Mouse (Mus musculus) midbrain, embryonic 12.5 days (tissue): ENCODE measurements around the gene Rpl7a. TPM values are rescaled to one million over a fixed set of nuclear protein-coding genes. Genes with fewer than 3 reads are reported as not detected.
A peak's percentile ranks its signal among the peaks of the same experiment; 100 is the strongest.
"Not testable (repeated sequence)": the region's sequence is repeated elsewhere in the genome, so short reads cannot be mapped to it uniquely, and the experiment has no call there.

Experiments used
- ATAC-seq: fragments of 200-750 bp; cut with Nextera tagmentation; 2 replicates; pipeline ENCODE4 v1.8.0; 2017; ENCODE audit warnings: low read depth, moderate TSS enrichment, moderate library complexity; ENCODE audit not compliant: low FRiP score
- H3K27ac ChIP-seq: fragments of 300-500 bp; sonication (generic); replicated peaks from 2 replicates; pipeline ENCODE4 v1.5.1; 2016; ENCODE audit warnings: mild to moderate bottlenecking
- H3K27me3 ChIP-seq: fragments of 300-500 bp; sonication (generic); 2 replicates; pipeline ENCODE4 v1.6.1; 2016; ENCODE audit warnings: mild to moderate bottlenecking
- H3K36me3 ChIP-seq: fragments of 300-500 bp; sonication (generic); 2 replicates; pipeline ENCODE4 v1.6.1; 2016
- H3K4me1 ChIP-seq: fragments of 300-500 bp; sonication (generic); 2 replicates; pipeline ENCODE4 v1.6.1; 2016
- H3K4me2 ChIP-seq: fragments of 300-500 bp; sonication (generic); replicated peaks from 2 replicates; pipeline ENCODE4 v1.6.1; 2016; ENCODE audit warnings: mild to moderate bottlenecking, moderate library complexity
- H3K4me3 ChIP-seq: fragments of 300-500 bp; sonication (generic); 2 replicates; pipeline ENCODE4 v1.5.1; 2016; ENCODE audit warnings: mild to moderate bottlenecking
- H3K9ac ChIP-seq: fragments of 300-500 bp; sonication (generic); replicated peaks from 2 replicates; pipeline ENCODE4 v1.6.1; 2016; ENCODE audit warnings: mild to moderate bottlenecking, moderate library complexity
- H3K9me3 ChIP-seq: fragments of 300-500 bp; sonication (generic); 2 replicates; pipeline ENCODE4 v1.6.1; 2016; ENCODE audit warnings: mild to moderate bottlenecking
- WGBS: fragments of 180-500 bp; shearing (Covaris S2); methylation state at CpG from one replicate; pipeline ENCODE4 v1.1.7; 2016; 5-methylcytosine and 5-hydroxymethylcytosine counted together
- polyA plus RNA-seq: library from polyadenylated mRNA; unstranded; fragments of >200 nt; fragmentation: Nextera tagmentation; extraction: Ambion mirVana; gene quantifications from 2 replicates; pipeline ENCODE4 v1.2.1, GENCODE M21; 2016

Rpl7a gene
- 488 and 496 TPM in 2 replicates for polyA plus RNA-seq

DNA sequence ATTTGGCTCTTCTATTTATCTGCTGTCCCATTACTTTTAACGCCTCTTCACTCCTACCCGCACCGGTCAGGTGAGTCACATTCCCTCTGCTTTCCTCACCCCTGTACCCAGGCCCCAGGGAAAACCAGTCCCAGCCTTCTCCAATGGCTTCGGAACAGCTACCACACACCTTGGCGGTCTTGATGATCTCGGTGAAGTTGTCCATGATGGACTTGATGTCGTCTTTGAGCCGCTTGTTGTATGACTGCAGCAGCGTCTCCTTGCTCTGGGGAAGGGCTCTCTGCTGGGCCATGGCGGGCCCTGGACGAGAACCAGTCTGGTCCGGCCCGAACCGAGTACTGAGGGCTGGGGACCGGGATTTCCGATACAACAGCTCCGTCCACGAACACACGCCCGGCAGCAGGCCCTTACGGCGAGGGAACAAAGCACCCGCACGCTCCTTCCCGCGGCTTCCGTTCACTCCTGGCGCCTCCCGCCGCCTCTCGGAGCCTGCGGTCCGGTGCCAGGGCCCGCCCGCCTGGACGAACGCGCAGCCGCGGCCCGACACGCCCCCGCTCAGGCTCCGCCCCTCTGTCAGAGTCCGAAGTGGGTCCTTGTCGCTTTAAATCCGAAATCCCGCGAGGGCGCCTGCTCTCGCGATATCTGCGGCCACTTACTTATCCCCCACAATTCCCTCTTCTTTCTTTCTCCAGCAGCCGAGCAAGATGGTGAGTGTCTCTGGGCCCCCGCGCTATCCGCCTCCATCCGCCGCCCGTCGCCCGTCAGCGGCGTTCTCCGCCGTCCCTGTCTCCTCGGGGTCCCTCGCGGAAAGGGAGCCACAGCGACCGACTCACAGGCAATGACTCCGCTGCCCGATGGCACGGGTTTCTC, at the start of gene Rpl7a, which contains the start of gene Med22:
Gene Rpl7a (plus strand): TSS at position 641 of the 870 bp plus-strand sequence.
Gene Med22 (minus strand): TSS at position 554 of the 870 bp plus-strand sequence.
- H3K9me3 ChIP-seq = no peaks in the 10 kb centered on the region
- peak within 1 kb of the TSS; percentile 95 for H3K27ac ChIP-seq
- no peaks in the 10 kb centered on the region for H3K27me3 ChIP-seq
- peaks cover 60% of the 10 kb centered on the region for H3K36me3 ChIP-seq
- ATAC-seq = peak; percentile 90
- peak within 1 kb of the TSS; percentile 98 for H3K9ac ChIP-seq
- peak within 1 kb of the TSS; percentile 100 for H3K4me2 ChIP-seq
- under 1% methylated on average over 74 of the region's 74 CpGs for WGBS
- peak within 1 kb of the TSS; percentile 89 for H3K4me3 ChIP-seq
- peaks cover 50% of the 10 kb centered on the region for H3K4me1 ChIP-seq

DNA sequence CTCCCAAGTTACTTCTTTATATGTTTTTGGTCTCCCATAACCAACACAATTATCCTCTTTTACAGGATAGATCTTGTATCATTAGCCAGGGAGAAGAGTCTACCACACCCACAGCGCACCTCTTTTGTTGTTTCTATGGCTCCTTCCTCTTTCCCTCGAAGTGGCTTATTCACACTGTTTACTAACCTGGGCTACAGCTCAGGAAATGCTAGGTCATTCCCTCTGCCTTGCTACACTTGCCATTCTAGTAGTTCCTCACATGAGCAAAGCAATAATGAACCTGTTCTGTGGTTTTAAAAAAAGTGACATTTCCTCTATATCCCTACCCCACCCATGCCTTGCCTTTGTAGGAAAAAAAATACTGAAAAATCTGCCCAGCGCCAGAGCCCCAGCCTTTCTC, 47.7 kb upstream of the Rpl7a start:
- H3K9me3 ChIP-seq = no peaks in the 10 kb centered on the region
- WGBS = 80% methylated on average over 3 of the region's 3 CpGs
- no peak overlapping the region for H3K4me3 ChIP-seq
- H3K4me1 ChIP-seq = no peaks in the 10 kb centered on the region
- no peaks in the 10 kb centered on the region for H3K36me3 ChIP-seq
- H3K27me3 ChIP-seq = no peaks in the 10 kb centered on the region
- H3K4me2 ChIP-seq = no peak overlapping the region
- no peak overlapping the region for H3K27ac ChIP-seq
- H3K9ac ChIP-seq = no peak overlapping the region
- ATAC-seq = no peak

DNA sequence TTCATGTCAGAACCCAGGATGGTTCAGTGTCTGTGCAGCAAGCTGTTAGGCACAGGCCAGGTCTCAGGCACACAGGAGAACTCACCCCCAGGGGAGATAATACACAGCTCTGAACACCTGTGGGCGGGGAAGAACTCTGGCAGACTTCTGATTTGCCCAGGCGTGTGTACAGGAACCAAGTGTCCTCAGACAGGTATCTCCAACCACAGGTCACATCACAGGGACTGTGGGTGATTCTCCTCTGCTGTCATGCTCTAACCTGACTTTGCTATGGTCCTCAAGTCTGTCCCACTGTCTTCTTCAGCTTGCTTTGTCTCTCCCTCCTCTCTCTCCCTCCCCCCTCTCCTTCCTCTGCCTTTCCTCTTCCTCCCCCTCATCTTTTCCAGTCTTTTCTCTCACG, 45.7 kb upstream of the Rpl7a start, which contains the start of gene Abo:
Gene Abo (minus strand): TSS at position 101 of the 400 bp plus-strand sequence.
- no peaks in the 10 kb centered on the region for H3K36me3 ChIP-seq
- no peaks in the 10 kb centered on the region for H3K9me3 ChIP-seq
- no peak within 1 kb of the TSS for H3K27ac ChIP-seq
- H3K27me3 ChIP-seq = no peaks in the 10 kb centered on the region
- H3K4me2 ChIP-seq = no peak within 1 kb of the TSS
- H3K4me3 ChIP-seq = no peak within 1 kb of the TSS
- 60% methylated on average over 3 of the region's 3 CpGs for WGBS
- ATAC-seq = no peak
- no peaks in the 10 kb centered on the region for H3K4me1 ChIP-seq
- H3K9ac ChIP-seq = no peak within 1 kb of the TSS

DNA sequence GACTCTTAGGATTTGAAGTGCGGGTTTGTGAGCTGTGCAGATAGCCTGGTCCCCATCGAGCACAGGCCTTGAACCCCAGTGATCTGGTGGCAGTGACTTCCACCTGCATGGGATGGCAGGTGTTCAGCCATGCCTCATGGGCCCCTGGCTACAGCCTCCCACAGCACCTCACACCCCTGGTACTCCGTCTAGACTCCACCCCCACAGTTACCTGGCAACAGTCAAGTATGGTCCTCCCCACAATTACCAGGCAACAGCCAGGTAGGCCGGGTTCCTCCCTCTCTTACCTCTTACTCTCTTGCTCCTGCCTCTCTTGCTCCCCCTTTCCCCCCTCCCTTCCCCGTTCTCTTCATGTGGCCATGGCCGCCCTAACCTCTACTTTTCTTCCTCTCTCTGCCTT, 39.9 kb upstream of the Rpl7a start:
- no peak for ATAC-seq
- Histone ChIP-seq H3K4me2 (no peak overlapping the region), H3K9me3 (no peaks in the 10 kb centered on the region)

DNA sequence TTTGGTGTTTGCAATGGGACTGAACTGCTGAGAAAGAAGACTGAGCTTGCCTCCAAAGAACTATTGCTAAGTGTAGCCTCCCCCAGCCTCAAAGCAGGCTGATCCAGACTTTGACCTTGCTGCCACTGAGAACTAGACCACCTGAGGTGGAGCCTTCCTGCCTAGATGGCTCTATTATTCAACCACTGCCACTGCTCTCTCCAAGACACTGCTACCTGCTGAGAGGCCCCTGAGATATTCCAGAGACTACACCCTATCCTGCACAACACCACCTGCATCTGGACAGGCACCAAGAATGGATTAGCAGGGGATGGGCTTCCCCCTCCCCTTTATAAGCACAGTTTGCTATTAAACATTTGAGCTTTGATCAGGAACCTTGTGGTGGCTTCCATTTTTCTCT, 32.0 kb upstream of the Rpl7a start:
- Histone ChIP-seq H3K36me3 (no peaks in the 10 kb centered on the region), H3K9me3 (no peaks in the 10 kb centered on the region; the same call in 1 of the 2 replicates), H3K4me3 (no peak overlapping the region), H3K9ac (no peak overlapping the region), H3K27ac (no peak overlapping the region), H3K4me1 (no peaks in the 10 kb centered on the region), H3K27me3 (no peaks in the 10 kb centered on the region), H3K4me2 (no peak overlapping the region)
- no peak for ATAC-seq

More for the DNA sequence above, 39.9 kb upstream of the Rpl7a start:
- 66% methylated on average over 6 of the region's 6 CpGs for WGBS
- peaks cover 3% of the 10 kb centered on the region; the same call in 1 of the 2 replicates for H3K27me3 ChIP-seq
- no peak overlapping the region for H3K4me3 ChIP-seq
- no peak overlapping the region for H3K27ac ChIP-seq
- H3K4me1 ChIP-seq = no peaks in the 10 kb centered on the region
- H3K9ac ChIP-seq = no peak overlapping the region
- H3K36me3 ChIP-seq = no peaks in the 10 kb centered on the region

DNA sequence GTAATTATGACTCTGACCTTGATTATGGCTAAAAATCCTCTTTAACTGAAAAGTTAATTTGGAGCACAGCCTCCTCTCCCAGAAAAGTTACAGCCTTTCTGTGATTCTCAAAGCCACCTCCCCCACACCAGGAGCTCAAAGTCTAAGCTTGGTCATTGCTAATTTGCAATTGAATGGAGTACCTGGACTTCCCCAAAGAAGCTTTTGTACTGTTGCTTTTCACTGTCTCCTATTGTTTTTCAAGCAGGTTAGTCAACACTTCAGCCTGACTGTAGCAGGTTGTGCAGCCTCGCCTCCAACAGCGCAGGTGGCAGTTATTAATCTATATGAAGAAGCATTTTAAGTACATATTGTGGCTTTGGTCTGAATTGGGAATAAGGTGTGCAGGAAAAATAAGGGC, 25.0 kb upstream of the Rpl7a start:
- not testable (repeated sequence) for ATAC-seq, H3K27ac ChIP-seq, H3K4me3 ChIP-seq, H3K4me1 ChIP-seq, H3K4me2 ChIP-seq, H3K27me3 ChIP-seq, H3K9ac ChIP-seq
- Histone ChIP-seq H3K9me3 (peaks cover 10% of the 10 kb centered on the region), H3K36me3 (peaks cover 23% of the 10 kb centered on the region)
- WGBS = 69% methylated on average over 2 of the region's 2 CpGs

DNA sequence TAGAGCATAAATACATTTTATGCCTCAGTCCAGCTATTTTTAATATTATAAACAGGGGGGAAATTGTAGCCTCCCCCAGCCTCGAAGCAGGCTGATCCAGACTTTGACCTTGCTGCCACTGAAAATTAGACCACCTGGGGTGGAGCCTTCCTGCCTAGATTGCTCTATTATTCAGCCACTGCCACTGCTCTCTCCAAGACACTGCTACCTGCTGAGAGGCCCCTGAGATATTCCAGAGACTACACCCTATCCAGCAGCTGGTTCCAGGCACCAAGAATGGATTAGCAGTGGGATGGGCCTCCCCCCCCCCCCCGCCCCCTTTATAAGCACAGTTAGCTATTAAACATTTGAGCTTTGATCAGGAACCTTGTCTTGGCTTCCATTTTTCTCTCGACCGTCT, 24.4 kb upstream of the Rpl7a start:
- 52% methylated on average over 4 of the region's 4 CpGs for WGBS

DNA sequence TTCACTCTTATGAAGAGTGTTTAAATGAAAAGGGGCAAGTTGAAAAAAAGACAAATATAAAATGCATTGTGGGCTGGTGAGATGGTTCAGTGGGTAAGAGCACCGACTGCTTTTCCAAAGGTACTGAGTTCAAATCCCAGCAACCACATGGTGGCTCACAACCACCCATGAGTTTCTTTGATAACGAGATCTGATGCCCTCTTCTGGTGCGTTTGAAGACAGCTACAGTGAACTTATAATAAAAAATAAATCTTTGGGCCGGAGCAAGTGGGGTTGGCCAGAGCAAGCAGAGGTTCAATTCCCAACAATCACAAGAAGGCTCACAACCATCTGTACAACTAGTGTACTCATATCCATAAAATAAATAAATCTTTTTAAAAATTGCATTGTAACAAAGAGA, 14.7 kb upstream of the Rpl7a start:
- Histone ChIP-seq H3K27ac (no peak overlapping the region), H3K4me3 (no peak overlapping the region), H3K36me3 (peaks cover 89% of the 10 kb centered on the region), H3K4me1 (peaks cover 2% of the 10 kb centered on the region; the same call in 1 of the 2 replicates), H3K9ac (no peak overlapping the region), H3K4me2 (no peak overlapping the region), H3K9me3 (no peaks in the 10 kb centered on the region), H3K27me3 (no peaks in the 10 kb centered on the region)
- 87% methylated on average over 4 of the region's 4 CpGs for WGBS
- no peak for ATAC-seq

More for the DNA sequence above, 24.4 kb upstream of the Rpl7a start:
- H3K4me3 ChIP-seq, H3K27ac ChIP-seq, H3K4me1 ChIP-seq, ATAC-seq, H3K9ac ChIP-seq, H3K4me2 ChIP-seq, H3K27me3 ChIP-seq: not testable (repeated sequence)
- H3K9me3 ChIP-seq = peaks cover 10% of the 10 kb centered on the region
- peaks cover 29% of the 10 kb centered on the region for H3K36me3 ChIP-seq

DNA sequence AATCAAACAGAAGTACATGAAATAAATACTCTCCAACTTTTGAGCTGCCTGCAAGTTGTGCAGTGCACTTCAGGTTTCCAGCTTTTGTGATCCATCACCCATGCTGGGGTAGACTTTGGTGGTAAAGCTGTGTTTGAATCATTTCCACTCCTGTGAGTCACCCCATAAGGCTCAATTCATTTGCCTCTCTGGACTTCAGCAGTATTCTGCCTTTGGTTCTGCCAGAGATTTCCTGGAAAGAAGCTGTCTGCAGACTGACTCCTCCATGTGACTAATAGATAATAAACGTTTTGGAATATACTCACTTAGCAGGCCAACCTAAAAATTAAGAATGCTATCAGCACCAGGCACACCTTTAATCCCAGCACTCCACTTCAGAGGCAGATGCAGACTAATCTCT, 9.8 kb upstream of the Rpl7a start:
- peaks cover 24% of the 10 kb centered on the region for H3K4me1 ChIP-seq
- no peak overlapping the region for H3K27ac ChIP-seq
- H3K36me3 ChIP-seq = peaks cover 58% of the 10 kb centered on the region
- WGBS = 88% methylated on average over 1 of the region's 1 CpGs
- ATAC-seq = no peak
- no peaks in the 10 kb centered on the region for H3K9me3 ChIP-seq
- no peak overlapping the region for H3K4me3 ChIP-seq
- no peak overlapping the region for H3K4me2 ChIP-seq
- no peaks in the 10 kb centered on the region for H3K27me3 ChIP-seq
- 0 out of 2 replicates have a peak overlapping the region, but pooled peaks have one; percentile 17 for H3K9ac ChIP-seq

DNA sequence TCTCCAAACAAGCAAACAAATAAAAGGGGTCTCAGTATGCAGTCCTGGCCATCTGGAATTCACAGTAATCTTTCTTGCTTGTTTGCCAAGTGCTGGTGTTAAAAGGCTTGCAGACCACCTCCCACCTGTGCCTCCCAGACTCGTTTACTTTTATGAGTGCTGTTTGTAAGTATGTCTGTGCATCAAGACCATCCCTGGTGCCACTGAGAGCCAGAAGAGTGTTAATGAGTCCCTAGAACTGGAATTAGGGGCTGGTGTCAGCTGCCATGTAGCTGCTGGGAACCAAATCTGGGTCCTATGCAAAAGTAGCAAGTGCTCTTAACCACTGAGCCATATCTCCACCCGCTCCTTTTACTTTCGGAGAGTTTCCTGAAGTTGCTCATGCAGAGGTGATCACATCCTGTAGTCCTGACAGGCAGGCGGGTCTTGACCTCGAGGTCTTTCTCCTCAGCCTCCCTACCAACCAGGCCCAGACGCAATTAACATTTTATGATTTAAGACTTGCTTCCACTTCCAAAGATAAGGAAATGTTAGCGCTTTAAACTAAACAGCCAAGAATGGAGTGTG, 8.6 kb upstream of the Rpl7a start:
- Histone ChIP-seq H3K9me3 (no peaks in the 10 kb centered on the region), H3K4me3 (peak overlapping the region; percentile 85), H3K9ac (peak overlapping the region; percentile 82), H3K36me3 (peaks cover 58% of the 10 kb centered on the region), H3K27me3 (no peaks in the 10 kb centered on the region), H3K27ac (no peak overlapping the region), H3K4me1 (peaks cover 24% of the 10 kb centered on the region), H3K4me2 (peak overlapping the region; percentile 83)
- 14% methylated on average over 7 of the region's 7 CpGs for WGBS
- ATAC-seq = no peak

DNA sequence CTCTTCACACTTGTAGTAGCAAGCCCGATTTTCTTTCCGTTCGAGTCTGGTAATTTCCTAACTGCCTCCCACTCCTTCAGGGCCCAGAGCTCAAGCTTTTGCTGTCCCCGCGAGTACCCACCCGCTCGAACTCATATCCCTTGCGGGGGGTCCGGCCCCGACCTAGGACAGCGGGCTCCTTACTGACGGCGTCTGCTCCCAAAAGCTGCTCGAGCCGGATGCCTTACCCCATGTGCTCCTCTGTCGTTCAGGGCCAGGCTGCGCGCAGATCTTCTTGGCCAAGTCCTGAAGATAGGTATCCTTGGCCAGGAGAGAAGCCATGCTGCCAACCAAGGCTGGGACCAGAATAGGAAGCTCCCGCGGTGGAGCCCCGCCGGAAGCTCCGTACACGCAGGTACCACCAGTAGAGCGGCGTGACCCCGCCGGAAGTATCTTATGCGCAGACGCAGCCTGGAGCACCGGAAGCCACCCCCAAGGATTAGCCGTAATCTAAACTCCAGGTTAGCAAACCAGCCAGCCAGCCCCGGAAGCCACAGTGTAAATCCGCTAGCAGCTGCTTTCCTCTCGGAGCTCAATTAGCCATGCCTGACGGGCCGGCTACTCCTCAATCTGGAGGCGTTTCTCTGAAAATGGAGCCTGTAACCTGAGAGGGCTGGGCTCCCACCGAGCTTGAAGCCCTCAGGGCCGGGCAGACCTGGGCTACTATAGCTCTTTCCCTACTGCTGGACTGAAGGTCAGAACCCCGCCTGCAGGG, 7.9 kb upstream of the Rpl7a start, which contains the start of gene Surf6:
Gene Surf6 (minus strand): TSS at position 413 of the 754 bp plus-strand sequence.
- ATAC-seq = peak; percentile 94
- H3K4me2 ChIP-seq = peak within 1 kb of the TSS; percentile 83
- peaks cover 56% of the 10 kb centered on the region for H3K36me3 ChIP-seq
- no peaks in the 10 kb centered on the region for H3K27me3 ChIP-seq
- H3K9me3 ChIP-seq = no peaks in the 10 kb centered on the region
- peak within 1 kb of the TSS; percentile 82 for H3K9ac ChIP-seq
- H3K27ac ChIP-seq = peak within 1 kb of the TSS; percentile 84
- peak within 1 kb of the TSS; percentile 85 for H3K4me3 ChIP-seq
- H3K4me1 ChIP-seq = peaks cover 27% of the 10 kb centered on the region
- WGBS = 0% methylated on average over 41 of the region's 41 CpGs
